Mouse (Mus musculus): ENCODE data around the gene Acvr2b.

Acvr2b gene

GRCm38 (mm10) chr9:119473608-119474164 is 71.8 kb downstream of the Acvr2b start:
- no peak for DNase-seq (ENCODE audit: low spot score)

- DNase-seq (ENCODE audit: low spot score): no peak
Observed at GRCm38 (mm10) chr9:119474717-119475611, 73.0 kb downstream of the Acvr2b start.

- no peak for DNase-seq (ENCODE audit: low spot score)
Observed at GRCm38 (mm10) chr9:119477754-119478153, 75.8 kb downstream of the Acvr2b start.

GRCm38 (mm10) chr9:119478345-119478744 is 76.4 kb downstream of the Acvr2b start:
- no peak for DNase-seq (ENCODE audit: low spot score)

GRCm38 (mm10) chr9:119479297-119479696 is 77.4 kb downstream of the Acvr2b start:
- DNase-seq (ENCODE audit: low spot score): no peak

GRCm38 (mm10) chr9:119481612-119482011 is 79.7 kb downstream of the Acvr2b start:
- DNase-seq (ENCODE audit: low spot score): no peak

- DNase-seq (ENCODE audit: low spot score): no peak
Observed at GRCm38 (mm10) chr9:119483554-119484353, 81.8 kb downstream of the Acvr2b start.

GRCm38 (mm10) chr9:119484420-119484819 is 82.5 kb downstream of the Acvr2b start:
- DNase-seq (ENCODE audit: low spot score): no peak
